Mouse (Mus musculus) testis, adult 2 months (tissue): Measurements from ENCODE around the gene Golt1a. TPM values are rescaled to one million over a fixed set of nuclear protein-coding genes. Genes with fewer than 3 reads are reported as not detected.
"Not testable (repeated sequence)": the region's sequence is repeated elsewhere in the genome, so short reads cannot be mapped to it uniquely, and the experiment has no call there.

Experiments
- H3K27ac ChIP-seq: fragments of 200-500 bp; 2 replicates; pipeline ENCODE4 v1.5.1; 2012; ENCODE audit warnings: low read depth, low read length; ENCODE audit not compliant: control insufficient read depth, insufficient read depth
- H3K27me3 ChIP-seq: fragments of 200-500 bp; 2 replicates; pipeline ENCODE4 v1.6.1; 2012; ENCODE audit warnings: mild to moderate bottlenecking, low read length, moderate library complexity; ENCODE audit not compliant: control insufficient read depth, insufficient read depth
- H3K36me3 ChIP-seq: fragments of 200-500 bp; 2 replicates; pipeline ENCODE4 v1.6.1; 2012; ENCODE audit warnings: mild to moderate bottlenecking, low read length; ENCODE audit not compliant: control insufficient read depth, insufficient read depth
- H3K4me1 ChIP-seq: fragments of 200-500 bp; 2 replicates; pipeline ENCODE4 v1.6.1; 2012; ENCODE audit warnings: low read length; ENCODE audit not compliant: control insufficient read depth, insufficient read depth
- H3K4me3 ChIP-seq: fragments of 200-500 bp; 2 replicates; pipeline ENCODE4 v1.5.1; 2012; ENCODE audit warnings: low read depth, mild to moderate bottlenecking, low read length, moderate library complexity, mixed read lengths; ENCODE audit not compliant: control insufficient read depth
- CTCF ChIP-seq: fragments of 200-500 bp; IDR thresholded peaks from 2 replicates; pipeline ENCODE4 v1.5.1; 2012; ENCODE audit warnings: low read depth, mild to moderate bottlenecking, inconsistent platforms, low read length, moderate library complexity; ENCODE audit not compliant: control insufficient read depth, insufficient read depth, insufficient replicate concordance
- POLR2A ChIP-seq: fragments of 200-500 bp; IDR thresholded peaks from 2 replicates; pipeline ENCODE4 v1.6.1; 2012; ENCODE audit warnings: low read depth, mild to moderate bottlenecking, inconsistent platforms, low read length, moderate library complexity; ENCODE audit not compliant: control insufficient read depth
- polyA plus RNA-seq: library from polyadenylated mRNA; depleted of rRNA; stranded (reverse); fragments of >200 nt; gene quantifications from 2 replicates; pipeline ENCODE4 v1.2.3, GENCODE M21; 2012

Golt1a gene
- polyA plus RNA-seq, 1 experiment, result not detected

GRCm38 (mm10) chr1:133331142-133331541 is 21.5 kb downstream of the Golt1a start:
- Histone ChIP-seq H3K4me3 (no peak overlapping the region), H3K4me1 (peaks cover 5% of the 10 kb centered on the region), H3K36me3 (no peaks in the 10 kb centered on the region), H3K27ac (no peak overlapping the region), H3K27me3 (no peaks in the 10 kb centered on the region)
- no peak for TF ChIP-seq CTCF
- TF ChIP-seq POLR2A, result no peak

- Histone ChIP-seq H3K4me1 (peaks cover 5% of the 10 kb centered on the region), H3K27ac (no peak overlapping the region), H3K36me3 (no peaks in the 10 kb centered on the region), H3K4me3 (no peak overlapping the region), H3K27me3 (no peaks in the 10 kb centered on the region)
- TF ChIP-seq POLR2A (no peak), CTCF (no peak)
Measured at GRCm38 (mm10) chr1:133332656-133333430, 23.2 kb downstream of the Golt1a start.

GRCm38 (mm10) chr1:133333937-133334336 is 24.3 kb downstream of the Golt1a start:
- Histone ChIP-seq H3K27me3 (no peaks in the 10 kb centered on the region), H3K36me3 (no peaks in the 10 kb centered on the region), H3K4me1 (peaks cover 5% of the 10 kb centered on the region), H3K27ac (no peak overlapping the region), H3K4me3 (no peak overlapping the region)
- TF ChIP-seq POLR2A, result no peak
- TF ChIP-seq CTCF, result no peak

GRCm38 (mm10) chr1:133340403-133340802 is 30.8 kb downstream of the Golt1a start:
- not testable (repeated sequence) for H3K4me3 ChIP-seq, H3K27me3 ChIP-seq, H3K4me1 ChIP-seq, H3K36me3 ChIP-seq, H3K27ac ChIP-seq

- TF ChIP-seq POLR2A (no peak), CTCF (no peak)
- Histone ChIP-seq H3K4me1 (no peaks in the 10 kb centered on the region), H3K27me3 (no peaks in the 10 kb centered on the region), H3K27ac (no peak overlapping the region), H3K4me3 (no peak overlapping the region), H3K36me3 (no peaks in the 10 kb centered on the region)
Measured at GRCm38 (mm10) chr1:133344357-133344756, 34.8 kb downstream of the Golt1a start.

GRCm38 (mm10) chr1:133346531-133346930 is 36.9 kb downstream of the Golt1a start:
- no peaks in the 10 kb centered on the region for H3K27me3 ChIP-seq
- H3K36me3 ChIP-seq, result no peaks in the 10 kb centered on the region
- H3K4me3 ChIP-seq, result no peak overlapping the region
- TF ChIP-seq CTCF (no peak), POLR2A (no peak)
- no peak overlapping the region for H3K27ac ChIP-seq
- H3K4me1 ChIP-seq, result no peaks in the 10 kb centered on the region

GRCm38 (mm10) chr1:133347226-133347625 is 37.6 kb downstream of the Golt1a start:
- no peaks in the 10 kb centered on the region for H3K36me3 ChIP-seq
- H3K4me1 ChIP-seq, result no peaks in the 10 kb centered on the region
- no peak overlapping the region for H3K4me3 ChIP-seq
- no peak overlapping the region for H3K27ac ChIP-seq
- H3K27me3 ChIP-seq, result no peaks in the 10 kb centered on the region
- TF ChIP-seq POLR2A (no peak), CTCF (no peak)

- H3K4me3 ChIP-seq, result no peak overlapping the region
- TF ChIP-seq CTCF, result no peak
- TF ChIP-seq POLR2A, result no peak
- H3K36me3 ChIP-seq, result no peaks in the 10 kb centered on the region
- no peak overlapping the region for H3K27ac ChIP-seq
- no peaks in the 10 kb centered on the region for H3K27me3 ChIP-seq
- no peaks in the 10 kb centered on the region for H3K4me1 ChIP-seq
Measured at GRCm38 (mm10) chr1:133347693-133348520, 38.3 kb downstream of the Golt1a start.
